Mouse (Mus musculus): Measurements from ENCODE around the gene Col4a6. TPM values are rescaled to one million over a fixed set of nuclear protein-coding genes. Genes with fewer than 3 reads are reported as not detected.

Col4a6 gene
- total RNA-seq (2022) = under 1 TPM; 0.13 to 0.19 (median 0.17) TPM

- DNase-seq (ENCODE audit: low spot score in 2 of 2) = no peak
These were observed at the start of gene Col4a6 for GRCm38 (mm10) chrX:141473470-141474302. TSS of gene Col4a6 (minus strand) at chrX:141474076.

GRCm38 (mm10) chrX:141503125-141503524 is 29.2 kb upstream of the Col4a6 start:
- DNase-seq (ENCODE audit: low spot score in 2 of 2) = no peak

- no peak for DNase-seq (ENCODE audit: low spot score in 2 of 2)
These were observed 20.7 kb upstream of the Col4a6 start for GRCm38 (mm10) chrX:141494545-141494944.

- DNase-seq (ENCODE audit: low spot score in 2 of 2) = no peak
These were observed 1.9 kb upstream of the Col4a6 start for GRCm38 (mm10) chrX:141475566-141476327.

- peak; percentile 13 to 15 for DNase-seq (ENCODE audit: low spot score in 2 of 2)
These were observed 1.2 kb upstream of the Col4a6 start, which contains the start of gene Col4a5 for GRCm38 (mm10) chrX:141475110-141475509. TSS of gene Col4a5 (plus strand) at chrX:141475385.

- DNase-seq (ENCODE audit: low spot score in 2 of 2) = no peak
These were observed 25.9 kb downstream of the Col4a6 start for GRCm38 (mm10) chrX:141447936-141448335.

- no peak for DNase-seq (ENCODE audit: low spot score in 2 of 2)
These were observed 34.5 kb downstream of the Col4a6 start for GRCm38 (mm10) chrX:141439423-141439822.

GRCm38 (mm10) chrX:141436780-141437179 is 37.1 kb downstream of the Col4a6 start:
- DNase-seq (ENCODE audit: low spot score in 2 of 2) = no peak

- DNase-seq (ENCODE audit: low spot score in 2 of 2) = no peak
These were observed 58.6 kb downstream of the Col4a6 start for GRCm38 (mm10) chrX:141415318-141415717.

GRCm38 (mm10) chrX:141396243-141396642 is 77.6 kb downstream of the Col4a6 start:
- no peak for DNase-seq (ENCODE audit: low spot score in 2 of 2)

- DNase-seq (ENCODE audit: low spot score in 2 of 2) = no peak
These were observed 88.3 kb downstream of the Col4a6 start for GRCm38 (mm10) chrX:141385399-141386105.

- no peak for DNase-seq (ENCODE audit: low spot score in 2 of 2)
These were observed 89.2 kb downstream of the Col4a6 start for GRCm38 (mm10) chrX:141384632-141385031.

- no peak for DNase-seq (ENCODE audit: low spot score in 2 of 2)
These were observed 103.6 kb downstream of the Col4a6 start for GRCm38 (mm10) chrX:141370276-141370675.

- peak in 1 of 2 experiments; percentile 4 for DNase-seq (ENCODE audit: low spot score in 2 of 2)
These were observed 110.5 kb downstream of the Col4a6 start for GRCm38 (mm10) chrX:141363331-141363730.

- no peak for DNase-seq (ENCODE audit: low spot score in 2 of 2)
These were observed 132.5 kb downstream of the Col4a6 start for GRCm38 (mm10) chrX:141341417-141341816.

GRCm38 (mm10) chrX:141328044-141328443 is 145.8 kb downstream of the Col4a6 start:
- no peak for DNase-seq (ENCODE audit: low spot score in 2 of 2)

- DNase-seq (ENCODE audit: low spot score in 2 of 2) = no peak
These were observed 149.7 kb downstream of the Col4a6 start for GRCm38 (mm10) chrX:141324201-141324600.

- DNase-seq (ENCODE audit: low spot score in 2 of 2) = no peak
These were observed 157.7 kb downstream of the Col4a6 start for GRCm38 (mm10) chrX:141316217-141316616.

GRCm38 (mm10) chrX:141315795-141316194 is 158.1 kb downstream of the Col4a6 start:
- DNase-seq (ENCODE audit: low spot score in 2 of 2) = no peak

GRCm38 (mm10) chrX:141292702-141293462 is 181.0 kb downstream of the Col4a6 start:
- DNase-seq (ENCODE audit: low spot score in 2 of 2) = no peak

GRCm38 (mm10) chrX:141276397-141276796 is 197.5 kb downstream of the Col4a6 start:
- no peak for DNase-seq (ENCODE audit: low spot score in 2 of 2)

Data from gastrocnemius, adult 8-10 months (tissue).